Mouse (Mus musculus): ENCODE data around the gene Stat3.

Gene Stat3

GRCm38 (mm10) chr11:100939512-100940151 is at the start of gene Stat3:
TSS of gene Stat3 (minus strand) at chr11:100939540.
- in situ Hi-C loops (cut with MboI, MseI) = no loop called here

GRCm38 (mm10) chr11:100988674-100989073 is 49.3 kb upstream of the Stat3 start:
- in situ Hi-C loops (cut with MboI, MseI) = no loop called here

GRCm38 (mm10) chr11:100985607-100986006 is 46.3 kb upstream of the Stat3 start:
- in situ Hi-C loops (cut with MboI, MseI) = no loop called here

- in situ Hi-C loops (cut with MboI, MseI) = loop anchor here (5.0 kb wide), 1 partner anchor 74 kb away; no protein-coding TSS in a partner anchor
Observed at GRCm38 (mm10) chr11:100983778-100984131, 44.4 kb upstream of the Stat3 start.

GRCm38 (mm10) chr11:100983125-100983777 is 43.9 kb upstream of the Stat3 start:
- in situ Hi-C loops (cut with MboI, MseI) = loop anchor here (5.0 kb wide), 1 partner anchor 74 kb away; no protein-coding TSS in a partner anchor

- in situ Hi-C loops (cut with MboI, MseI) = loop anchor here (5.0 kb wide), 1 partner anchor 75 kb away; no protein-coding TSS in a partner anchor
Observed at GRCm38 (mm10) chr11:100982087-100982486, 42.7 kb upstream of the Stat3 start.

GRCm38 (mm10) chr11:100981236-100981635 is 41.9 kb upstream of the Stat3 start:
- in situ Hi-C loops (cut with MboI, MseI) = loop anchor here (5.0 kb wide), 1 partner anchor 76 kb away; no protein-coding TSS in a partner anchor

- in situ Hi-C loops (cut with MboI, MseI) = loop anchor here (5.0 kb wide), 1 partner anchor 77 kb away; no protein-coding TSS in a partner anchor
Observed at GRCm38 (mm10) chr11:100980438-100980837, 41.1 kb upstream of the Stat3 start.

- in situ Hi-C loops (cut with MboI, MseI) = loop anchor here (5.0 kb wide), 1 partner anchor 77 kb away; no protein-coding TSS in a partner anchor
Observed at GRCm38 (mm10) chr11:100979887-100980286, 40.5 kb upstream of the Stat3 start.

- in situ Hi-C loops (cut with MboI, MseI) = no loop called here
Observed at GRCm38 (mm10) chr11:100975241-100975640, 35.9 kb upstream of the Stat3 start.

- in situ Hi-C loops (cut with MboI, MseI) = no loop called here
Observed at GRCm38 (mm10) chr11:100974381-100974970, 35.1 kb upstream of the Stat3 start.

GRCm38 (mm10) chr11:100973245-100973644 is 33.9 kb upstream of the Stat3 start:
- in situ Hi-C loops (cut with MboI, MseI) = no loop called here

- in situ Hi-C loops (cut with MboI, MseI) = no loop called here
Observed at GRCm38 (mm10) chr11:100971455-100971854, 32.1 kb upstream of the Stat3 start.

- in situ Hi-C loops (cut with MboI, MseI) = no loop called here
Observed at GRCm38 (mm10) chr11:100970557-100970937, 31.2 kb upstream of the Stat3 start, which contains the start of gene Cavin1. TSS of gene Cavin1 (minus strand) at chr11:100970887.

- in situ Hi-C loops (cut with MboI, MseI) = loop anchor here (10.0 kb wide), 1 partner anchor 405 kb away; no protein-coding TSS in a partner anchor
Observed at GRCm38 (mm10) chr11:100969744-100970556, 30.6 kb upstream of the Stat3 start.

GRCm38 (mm10) chr11:100969189-100969743 is 29.9 kb upstream of the Stat3 start:
- in situ Hi-C loops (cut with MboI, MseI) = loop anchor here (10.0 kb wide), 1 partner anchor 404 kb away; no protein-coding TSS in a partner anchor

- in situ Hi-C loops (cut with MboI, MseI) = loop anchor here (10.0 kb wide), 1 partner anchor 404 kb away; no protein-coding TSS in a partner anchor
Observed at GRCm38 (mm10) chr11:100968501-100968900, 29.2 kb upstream of the Stat3 start.

GRCm38 (mm10) chr11:100967881-100968420 is 28.6 kb upstream of the Stat3 start:
- in situ Hi-C loops (cut with MboI, MseI) = loop anchor here (10.0 kb wide), 1 partner anchor 403 kb away; no protein-coding TSS in a partner anchor

GRCm38 (mm10) chr11:100967376-100967775 is 28.0 kb upstream of the Stat3 start:
- in situ Hi-C loops (cut with MboI, MseI) = loop anchor here (10.0 kb wide), 1 partner anchor 403 kb away; no protein-coding TSS in a partner anchor

- in situ Hi-C loops (cut with MboI, MseI) = loop anchor here (10.0 kb wide), 1 partner anchor 401 kb away; no protein-coding TSS in a partner anchor
Observed at GRCm38 (mm10) chr11:100965760-100966159, 26.4 kb upstream of the Stat3 start.
